In the genomic region with DNA sequence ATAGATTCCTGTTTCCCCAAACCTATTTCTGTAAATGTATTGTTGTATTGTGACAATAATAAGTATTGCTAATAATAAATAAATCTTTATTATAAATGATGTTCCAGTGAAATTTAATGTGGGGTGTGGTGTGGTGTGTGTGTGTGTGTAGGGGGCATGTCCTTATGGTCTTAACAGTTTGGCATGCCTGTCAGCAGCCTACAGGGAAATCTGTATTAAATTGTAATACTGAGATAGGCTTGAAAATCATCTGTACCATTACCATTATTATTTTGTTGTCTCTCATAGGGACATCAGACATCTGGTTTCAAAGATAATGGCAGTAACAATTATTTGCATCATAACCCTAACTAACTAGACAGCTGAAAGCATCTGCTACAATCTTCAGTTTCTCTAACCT, we compare ENCODE assay signal across 18 mouse cellular contexts.
DNase-seq lines count a peak whose midpoint lies in the region; ATAC-seq and TF ChIP-seq lines count a peak whose summit lies in the region.
"Had no signal": no experiment of that assay in that cellular context is flagged by ENCODE, and none has a peak within 500 bp of the region (broad histone marks: within the 10 kb centered on the region; RNA-seq: fewer than 3 reads in every experiment).

No protein-coding gene starts in this region.

- peak overlapping the region; percentile 28; the same call in 1 of the 2 replicates for H3K27ac ChIP-seq in heart, adult 2 months
- no peak overlapping the region for H3K27ac ChIP-seq in hindbrain, embryonic 13.5 days
- H3K27ac ChIP-seq in hindbrain, embryonic 11.5 days (ENCODE audit: low read depth, low read length): no peak overlapping the region
- no peak overlapping the region for H3K27ac ChIP-seq in neural tube, embryonic 14.5 days (ENCODE audit: low read depth, low read length)
- H3K27ac ChIP-seq in forebrain, embryonic 16.5 days (ENCODE audit: low read length): no peak overlapping the region
- H3K27ac ChIP-seq: embryonic facial prominence, embryonic 12.5 days; forebrain, embryonic 15.5 days; hindbrain, embryonic 14.5 days; intestine, embryonic 15.5 days had no signal

- H3K9ac ChIP-seq in heart, adult 2 months (ENCODE audit: low read depth, low read length): no peak overlapping the region
- H3K9ac ChIP-seq in hindbrain, embryonic 13.5 days: no peak overlapping the region
- H3K9ac ChIP-seq in hindbrain, embryonic 11.5 days (ENCODE audit: low read depth, low read length): no peak overlapping the region
- no peak overlapping the region for H3K9ac ChIP-seq in neural tube, embryonic 14.5 days (replicated peaks; ENCODE audit: low read depth, low read length)
- no peak overlapping the region for H3K9ac ChIP-seq in forebrain, embryonic 16.5 days (replicated peaks; ENCODE audit: low read depth, low read length)
- H3K9ac ChIP-seq: embryonic facial prominence, embryonic 12.5 days; forebrain, embryonic 15.5 days; hindbrain, embryonic 14.5 days; intestine, embryonic 15.5 days had no signal

- no peak overlapping the region for H3K4me2 ChIP-seq in hindbrain, embryonic 13.5 days
- H3K4me2 ChIP-seq in hindbrain, embryonic 11.5 days (replicated peaks; ENCODE audit: low read depth, low read length): no peak overlapping the region
- no peak overlapping the region for H3K4me2 ChIP-seq in neural tube, embryonic 14.5 days (ENCODE audit: low read depth, low read length)
- H3K4me2 ChIP-seq in forebrain, embryonic 16.5 days (ENCODE audit: low read length): no peak overlapping the region
- H3K4me2 ChIP-seq: embryonic facial prominence, embryonic 12.5 days; forebrain, embryonic 15.5 days; hindbrain, embryonic 14.5 days; intestine, embryonic 15.5 days had no signal

- no peak for TF ChIP-seq CTCF in heart, adult 2 months (IDR thresholded peaks at IDR 0.05)

- no peaks in the 10 kb centered on the region for H3K36me3 ChIP-seq in heart, adult 2 months (ENCODE audit: control insufficient read depth, insufficient read depth, low read length)
- no peaks in the 10 kb centered on the region for H3K36me3 ChIP-seq in hindbrain, embryonic 13.5 days
- no peaks in the 10 kb centered on the region for H3K36me3 ChIP-seq in hindbrain, embryonic 11.5 days (ENCODE audit: control insufficient read depth, insufficient read depth, low read length)
- no peaks in the 10 kb centered on the region for H3K36me3 ChIP-seq in neural tube, embryonic 14.5 days (ENCODE audit: control insufficient read depth, insufficient read depth, low read length)
- no peaks in the 10 kb centered on the region for H3K36me3 ChIP-seq in forebrain, embryonic 16.5 days (ENCODE audit: control insufficient read depth, insufficient read depth)
- H3K36me3 ChIP-seq: embryonic facial prominence, embryonic 12.5 days; forebrain, embryonic 15.5 days; intestine, embryonic 15.5 days had no signal

- ATAC-seq in hindbrain, embryonic 13.5 days (ENCODE audit: low FRiP score): peak; percentile 60; the same call in 1 of the 2 replicates
- no peak for ATAC-seq in hindbrain, embryonic 11.5 days (ENCODE audit: low FRiP score)
- peak; percentile 51; the same call in 1 of the 2 replicates for ATAC-seq in neural tube, embryonic 14.5 days (ENCODE audit: low read depth)
- ATAC-seq in forebrain, embryonic 16.5 days: no peak
- ATAC-seq: forebrain, embryonic 15.5 days; intestine, embryonic 15.5 days had no signal

- H3K4me1 ChIP-seq in heart, adult 2 months (ENCODE audit: control insufficient read depth, insufficient read depth, low read length): no peaks in the 10 kb centered on the region
- no peaks in the 10 kb centered on the region; the same call in 1 of the 2 replicates for H3K4me1 ChIP-seq in hindbrain, embryonic 13.5 days (replicated peaks)
- no peaks in the 10 kb centered on the region for H3K4me1 ChIP-seq in hindbrain, embryonic 11.5 days (replicated peaks; ENCODE audit: control insufficient read depth, insufficient read depth, low read length)
- no peaks in the 10 kb centered on the region for H3K4me1 ChIP-seq in neural tube, embryonic 14.5 days (ENCODE audit: control insufficient read depth, insufficient read depth, low read length)
- no peaks in the 10 kb centered on the region for H3K4me1 ChIP-seq in forebrain, embryonic 16.5 days (replicated peaks; ENCODE audit: control insufficient read depth, insufficient read depth, low read length)
- H3K4me1 ChIP-seq: embryonic facial prominence, embryonic 12.5 days; intestine, embryonic 15.5 days had no signal

- H3K79me2 ChIP-seq in heart, adult 2 months (replicated peaks; ENCODE audit: control insufficient read depth, insufficient read depth, low read length): no peaks in the 10 kb centered on the region

- no peak for DNase-seq in heart, adult 2 months
- no peak for DNase-seq in heart, postnatal 4 days
- no peak for DNase-seq in hindbrain, embryonic 11.5 days (ENCODE audit: low spot score)
- no peak for DNase-seq in neural tube, embryonic 10.5 days (ENCODE audit: extremely low spot score, low spot score)
- DNase-seq: adrenal gland, adult 2 months; adrenal gland, postnatal 36 days; cerebellum, adult 11 months; cerebellum, adult 8-10 months; cerebellum, postnatal 14 days; gastrocnemius, postnatal 14 days; kidney, adult 18-20 months had no signal

- no peaks in the 10 kb centered on the region for H3K9me3 ChIP-seq in hindbrain, embryonic 13.5 days
- no peaks in the 10 kb centered on the region for H3K9me3 ChIP-seq in hindbrain, embryonic 11.5 days (ENCODE audit: control insufficient read depth, low read length)
- H3K9me3 ChIP-seq in neural tube, embryonic 14.5 days (ENCODE audit: control insufficient read depth, low read length): no peaks in the 10 kb centered on the region; the same call in 1 of the 2 replicates
- H3K9me3 ChIP-seq in forebrain, embryonic 16.5 days (ENCODE audit: control insufficient read depth, low read length): no peaks in the 10 kb centered on the region
- H3K9me3 ChIP-seq: embryonic facial prominence, embryonic 12.5 days; forebrain, embryonic 15.5 days; intestine, embryonic 15.5 days had no signal

- no peak for TF ChIP-seq POLR2A in heart, adult 2 months (IDR thresholded peaks at IDR 0.05; ENCODE audit: insufficient read depth, low read depth, low read length)

- H3K4me3 ChIP-seq in heart, adult 2 months: no peak overlapping the region
- H3K4me3 ChIP-seq in hindbrain, embryonic 13.5 days: no peak overlapping the region
- no peak overlapping the region for H3K4me3 ChIP-seq in hindbrain, embryonic 11.5 days (ENCODE audit: low read depth, low read length)
- no peak overlapping the region for H3K4me3 ChIP-seq in neural tube, embryonic 14.5 days (ENCODE audit: low read depth, low read length)
- no peak overlapping the region for H3K4me3 ChIP-seq in forebrain, embryonic 16.5 days (replicated peaks; ENCODE audit: low read length)
- H3K4me3 ChIP-seq: embryonic facial prominence, embryonic 12.5 days; forebrain, embryonic 15.5 days; intestine, embryonic 15.5 days had no signal

- intact Hi-C loops in heart, adult 2 months (cut with DNase I): no loop called here

- no peak for TF ChIP-seq EP300 in heart, adult 2 months (IDR thresholded peaks at IDR 0.05; ENCODE audit: insufficient read depth, low read depth, low read length)

- no peaks in the 10 kb centered on the region for H3K27me3 ChIP-seq in heart, adult 2 months (ENCODE audit: control insufficient read depth, insufficient read depth, low read length)
- no peaks in the 10 kb centered on the region for H3K27me3 ChIP-seq in hindbrain, embryonic 13.5 days
- H3K27me3 ChIP-seq in hindbrain, embryonic 11.5 days (ENCODE audit: control insufficient read depth, insufficient read depth, low read length): no peaks in the 10 kb centered on the region
- H3K27me3 ChIP-seq in neural tube, embryonic 14.5 days (ENCODE audit: control insufficient read depth, insufficient read depth, low read length): no peaks in the 10 kb centered on the region
- H3K27me3 ChIP-seq in forebrain, embryonic 16.5 days (replicated peaks; ENCODE audit: control insufficient read depth, insufficient read depth, low read length): no peaks in the 10 kb centered on the region
- H3K27me3 ChIP-seq: embryonic facial prominence, embryonic 12.5 days; forebrain, embryonic 15.5 days; intestine, embryonic 15.5 days had no signal

Comparison
In these comparisons a context has a peak if more than half of its experiments do, and no peak if none do; other contexts are left out.
1. ATAC-seq: peak in hindbrain, embryonic 13.5 days (single experiment) and neural tube, embryonic 14.5 days (single experiment); none in hindbrain, embryonic 11.5 days (single experiment) and forebrain, embryonic 16.5 days (single experiment).